Mouse (Mus musculus): Measurements from ENCODE around the gene Nkd2.
A peak's percentile ranks its signal among the peaks of the same experiment; 100 is the strongest.

GRCm38 (mm10) chr13:73772655-73773054 lies 74.8 kb downstream of the Nkd2 start:
- TF ChIP-seq CTCF (conservative IDR thresholded peaks at IDR 0.05; ENCODE audit: insufficient read depth, insufficient read length, low read depth, low read length) (peak; percentile 26; the same call in 1 of the 2 replicates), POLR2A (IDR thresholded peaks at IDR 0.05; ENCODE audit: low read depth, low read length) (no peak)

Measured in kidney, adult 2 months (tissue).